Mouse (Mus musculus) testis, adult 2 months (tissue): ENCODE measurements at regions not wholly inside any gene's neighbourhood (a gene's known extent, or its start where the extent isn't known, plus 50 kb on each side); places are given as distances from the start of the nearest gene placed in this dataset.

Experiments
- CTCF ChIP-seq: fragments of 200-500 bp; IDR thresholded peaks from 2 replicates; pipeline ENCODE4 v1.5.1; 2012; ENCODE audit warnings: low read depth, mild to moderate bottlenecking, inconsistent platforms, low read length, moderate library complexity; ENCODE audit not compliant: control insufficient read depth, insufficient read depth, insufficient replicate concordance
- POLR2A ChIP-seq: fragments of 200-500 bp; IDR thresholded peaks from 2 replicates; pipeline ENCODE4 v1.6.1; 2012; ENCODE audit warnings: low read depth, mild to moderate bottlenecking, inconsistent platforms, low read length, moderate library complexity; ENCODE audit not compliant: control insufficient read depth

- no peak for TF ChIP-seq POLR2A
- no peak for TF ChIP-seq CTCF
These were observed 377.4 kb upstream of the Vrk2 start for GRCm38 (mm10) chr11:26971161-26971560.
